Mouse (Mus musculus) MN1 (cell line): ENCODE measurements around the gene Gpr39.
"Not testable (repeated sequence)": the region's sequence is repeated elsewhere in the genome, so short reads cannot be mapped to it uniquely, and the experiment has no call there.

Source experiments
- DNase-seq: peaks from one replicate; pipeline ENCODE4 v3.0.0-alpha.2; 2016; ENCODE audit warnings: low spot score

The Gpr39 gene

GRCm38 (mm10) chr1:125676790-125677273 is at the start of gene Gpr39:
Gene Gpr39 (plus strand): TSS chr1:125676995.
- no peak for DNase-seq

DNA sequence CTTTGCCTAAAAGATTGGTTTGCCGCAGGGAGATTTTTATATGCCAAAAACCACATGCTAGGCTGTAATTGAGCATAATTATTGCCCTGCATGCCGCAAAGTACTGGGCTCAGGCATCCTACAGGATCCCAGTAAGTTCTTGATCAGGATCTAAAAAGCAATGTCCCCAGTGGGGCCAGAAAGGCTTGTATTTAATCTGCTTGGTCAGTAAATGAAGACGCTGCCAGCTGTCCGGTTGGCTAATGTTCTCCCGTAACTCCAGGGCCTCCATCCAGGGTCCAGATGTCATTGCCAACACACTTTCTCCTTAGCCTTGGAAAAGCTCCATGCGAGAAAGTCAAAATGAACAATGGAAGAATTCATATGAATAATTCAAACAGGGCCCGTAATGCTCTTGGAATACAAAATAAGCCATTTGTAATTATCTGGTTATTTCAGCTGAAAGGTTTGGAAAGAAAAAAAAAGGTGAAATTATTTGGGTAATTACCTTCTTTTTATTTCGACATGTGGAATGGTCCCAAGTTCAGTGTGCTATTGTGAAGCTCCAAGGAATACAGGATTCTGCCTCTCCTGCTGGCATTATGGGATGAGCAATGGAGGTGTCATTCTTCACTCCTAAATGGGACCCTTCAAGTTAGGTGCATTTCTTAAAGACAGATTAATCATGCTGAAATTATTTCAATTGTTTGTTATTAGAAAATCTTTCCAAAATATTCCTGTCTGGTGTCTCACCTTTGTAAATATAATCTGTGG is 37.1 kb upstream of the Gpr39 start:
- DNase-seq = no peak

GRCm38 (mm10) chr1:125643643-125644042 is 33.2 kb upstream of the Gpr39 start:
- DNase-seq = no peak

DNA sequence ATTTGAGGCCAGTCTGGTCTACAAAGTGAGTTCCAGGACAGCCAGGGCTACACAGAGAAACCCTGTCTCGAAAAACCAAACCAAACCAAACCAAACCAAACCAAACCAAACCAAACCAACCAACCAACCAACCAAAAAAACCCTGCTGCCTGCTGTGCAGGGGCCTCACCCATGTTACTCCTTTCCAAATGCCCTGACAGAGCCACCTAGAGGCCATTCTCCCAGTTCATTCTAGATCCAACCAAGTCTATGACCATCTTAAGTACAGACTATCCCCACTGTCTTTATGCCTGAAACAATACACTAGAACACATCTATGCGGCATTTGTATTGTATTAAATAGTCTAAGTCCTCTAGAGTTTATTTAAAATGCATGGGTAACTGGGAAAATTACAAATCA is 30.0 kb upstream of the Gpr39 start:
- DNase-seq = not testable (repeated sequence)

DNA sequence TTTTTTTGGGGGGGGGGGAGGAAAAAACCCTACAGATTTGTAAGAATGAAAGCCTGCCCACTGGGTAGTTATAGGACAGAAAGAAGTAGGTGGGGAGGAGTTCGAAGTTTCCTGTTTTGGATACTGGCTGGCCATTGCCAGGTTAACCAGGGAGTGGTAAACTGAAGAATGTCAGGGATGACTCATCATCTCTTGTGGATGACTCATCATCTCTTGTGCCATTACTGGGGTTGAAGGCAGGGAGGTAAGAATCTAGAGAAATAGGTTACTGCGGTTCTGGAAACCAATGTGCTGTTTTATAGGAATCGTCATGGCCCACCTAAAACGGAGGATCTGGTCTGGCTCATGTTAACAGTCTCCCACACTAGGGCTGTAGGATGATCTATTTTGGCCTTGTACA is 28.8 kb upstream of the Gpr39 start:
- DNase-seq = no peak

- no peak for DNase-seq
These were observed 27.7 kb upstream of the Gpr39 start for GRCm38 (mm10) chr1:125649056-125649455.

DNA sequence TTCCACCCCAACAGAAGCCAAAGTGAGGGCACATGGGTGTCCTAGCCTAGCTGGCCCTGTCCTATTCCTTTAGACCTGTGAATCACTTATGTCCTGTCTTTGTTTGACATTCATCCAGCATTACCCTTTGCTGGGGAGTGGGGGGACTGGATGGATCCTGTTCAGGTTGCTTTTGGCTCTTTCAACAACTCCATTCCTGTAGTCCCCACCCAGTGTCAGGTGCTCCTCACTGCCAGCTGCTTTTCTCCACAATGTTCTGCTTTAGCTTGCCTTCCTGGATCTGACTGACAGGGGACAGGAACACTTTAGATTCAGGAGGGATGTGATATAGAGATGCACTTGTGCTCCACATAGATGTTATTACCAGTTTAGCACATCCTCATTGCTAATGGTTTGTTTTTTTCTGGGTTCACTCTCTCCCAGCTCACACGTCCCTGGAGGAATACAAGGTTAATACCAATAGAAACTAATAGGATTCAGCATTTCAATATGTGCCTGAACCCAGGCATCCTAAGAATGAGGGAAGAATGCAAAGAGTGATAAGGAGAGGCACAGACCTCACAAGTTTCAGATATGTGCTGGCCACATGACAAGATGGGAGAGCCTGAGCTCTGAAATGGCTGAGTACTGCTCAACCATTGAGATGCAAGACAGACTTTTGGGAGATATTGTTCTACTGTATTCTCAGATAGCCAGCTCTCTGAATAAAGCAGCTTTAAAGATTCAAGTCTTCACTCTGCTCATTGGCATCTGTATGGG is 23.8 kb upstream of the Gpr39 start:
- no peak for DNase-seq

GRCm38 (mm10) chr1:125657416-125657815 is 19.4 kb upstream of the Gpr39 start:
- no peak for DNase-seq

GRCm38 (mm10) chr1:125660151-125660550 is 16.6 kb upstream of the Gpr39 start:
- DNase-seq = no peak

- no peak for DNase-seq
These were observed 15.9 kb upstream of the Gpr39 start for GRCm38 (mm10) chr1:125660901-125661300.

DNA sequence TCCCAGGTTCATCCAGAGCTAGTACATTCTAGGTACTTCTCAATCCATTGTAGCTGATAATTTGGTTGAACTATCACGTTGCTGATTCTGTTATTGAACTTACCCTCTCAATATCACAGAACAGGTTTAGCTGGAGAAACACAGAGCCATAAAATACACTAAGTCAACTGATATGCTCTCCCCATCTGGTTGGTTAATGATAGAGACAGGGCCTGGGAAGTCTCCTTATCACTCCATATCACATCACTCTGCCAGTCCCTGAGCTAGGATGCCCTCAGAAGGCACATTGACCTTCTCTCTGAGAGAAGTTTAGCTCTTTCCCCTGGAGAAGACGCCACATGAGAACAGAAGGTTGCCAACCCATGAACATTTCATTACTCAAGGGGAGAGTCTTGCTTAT is 14.7 kb upstream of the Gpr39 start:
- no peak for DNase-seq

DNA sequence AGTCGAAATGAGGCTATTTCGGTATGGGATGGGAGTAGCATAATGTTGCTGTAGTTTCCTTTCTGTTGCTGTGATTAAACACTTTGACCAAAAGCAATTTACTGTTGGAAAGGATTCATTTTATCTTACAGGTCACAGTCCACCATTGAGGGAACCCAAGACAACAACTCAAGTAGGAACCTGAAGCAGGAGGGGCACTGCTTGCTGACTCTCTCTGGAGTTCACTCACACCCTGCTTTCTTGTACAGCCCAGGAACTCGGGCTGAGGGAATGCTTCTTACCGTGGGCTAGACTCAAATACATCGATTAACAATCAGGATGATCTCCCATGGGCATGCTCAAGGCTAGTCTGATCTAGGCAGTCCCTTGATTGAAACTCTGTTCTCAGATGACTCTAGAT is 14.1 kb upstream of the Gpr39 start:
- DNase-seq = no peak

DNA sequence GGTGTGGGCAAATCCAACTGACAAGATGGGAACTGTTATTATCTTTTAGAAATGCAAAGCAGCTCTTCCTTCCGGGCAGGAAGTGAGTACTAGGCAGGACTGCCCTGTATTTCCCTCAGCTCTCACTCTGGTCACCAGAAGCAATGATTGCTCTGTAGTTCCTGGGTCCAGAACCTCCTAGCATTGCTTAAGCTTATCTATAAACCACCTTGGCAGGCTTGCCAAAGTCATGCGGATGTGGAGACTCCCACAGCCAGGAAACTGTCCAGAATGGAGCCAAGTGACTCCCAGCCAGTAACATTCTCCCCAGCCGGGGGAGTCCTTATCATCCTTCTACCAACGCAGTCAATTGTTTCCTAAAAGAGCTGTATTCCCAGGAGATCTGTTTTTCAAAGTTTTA is 13.7 kb upstream of the Gpr39 start:
- no peak for DNase-seq

- DNase-seq = no peak
These were observed 11.6 kb upstream of the Gpr39 start for GRCm38 (mm10) chr1:125665127-125665637.

DNA sequence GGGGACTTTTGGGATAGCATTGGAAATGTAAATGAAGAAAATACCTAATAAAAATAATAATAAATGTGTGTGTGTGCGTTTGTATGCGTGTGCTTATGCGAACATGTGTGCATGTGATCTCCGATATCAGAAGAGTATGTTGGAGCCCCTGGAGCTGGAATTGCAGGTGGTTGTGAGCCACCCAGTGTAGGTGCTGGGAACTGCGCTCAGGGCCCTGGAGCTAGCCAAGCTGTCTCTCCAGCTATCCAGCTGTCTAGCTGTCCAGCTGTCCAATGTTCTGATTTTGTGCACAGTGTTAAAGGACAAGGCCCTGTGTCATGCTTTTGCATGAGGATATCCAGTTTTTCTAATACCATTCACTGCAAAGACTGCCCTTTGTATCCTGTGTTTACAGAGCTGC is 7.8 kb upstream of the Gpr39 start:
- no peak for DNase-seq

GRCm38 (mm10) chr1:125675186-125675585 is 1.6 kb upstream of the Gpr39 start:
- no peak for DNase-seq

- no peak for DNase-seq
These were observed 491 bp downstream of the Gpr39 start for GRCm38 (mm10) chr1:125677286-125677685.

- no peak for DNase-seq
These were observed 2.8 kb downstream of the Gpr39 start for GRCm38 (mm10) chr1:125679522-125680077.

DNA sequence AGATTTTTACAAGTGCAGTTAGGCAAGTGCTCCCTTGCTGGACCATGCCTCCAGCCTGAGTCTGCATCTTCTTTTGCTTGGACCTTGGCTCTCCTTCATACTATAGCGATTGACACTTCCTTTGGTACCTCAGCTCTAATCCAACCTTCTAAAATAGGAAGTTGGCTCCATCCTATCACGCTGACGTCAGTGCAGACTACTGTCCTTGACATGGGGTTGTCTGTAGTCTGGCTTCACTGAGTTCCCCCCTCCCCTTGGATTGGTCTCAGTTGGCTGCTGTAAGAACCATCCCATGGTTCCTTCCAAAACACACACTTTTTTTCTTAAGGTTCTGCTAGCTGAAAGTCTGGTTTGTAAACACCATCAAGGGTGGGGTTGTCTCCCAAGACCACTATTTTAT is 7.6 kb downstream of the Gpr39 start:
- no peak for DNase-seq

DNA sequence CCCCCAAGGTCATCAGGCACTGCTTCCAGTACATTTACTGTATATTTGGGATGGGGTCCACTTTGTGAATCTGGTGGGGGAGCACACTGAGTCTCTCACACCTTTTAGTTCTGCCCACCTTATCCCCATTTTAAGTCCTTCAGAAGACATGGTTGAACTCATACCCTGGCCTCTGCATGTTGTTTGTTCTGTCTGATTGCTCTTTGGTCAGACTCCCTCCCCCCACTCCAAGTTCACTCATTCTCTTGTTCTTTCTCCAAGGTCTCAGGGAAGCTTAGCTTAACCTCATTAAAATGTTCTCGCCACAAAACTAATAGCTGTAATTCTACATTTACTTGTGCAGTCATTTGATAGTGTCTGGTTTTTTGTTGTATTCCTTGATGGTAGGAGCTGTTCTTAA is 8.5 kb downstream of the Gpr39 start:
- DNase-seq = no peak

GRCm38 (mm10) chr1:125687701-125688420 is 11.1 kb downstream of the Gpr39 start:
- DNase-seq = no peak

GRCm38 (mm10) chr1:125693541-125693940 is 16.7 kb downstream of the Gpr39 start:
- no peak for DNase-seq
